Mouse (Mus musculus): Measurements from ENCODE around the gene Tpbg. TPM values are rescaled to one million over a fixed set of nuclear protein-coding genes. Genes with fewer than 3 reads are reported as not detected.

Tpbg gene
- total RNA-seq, 2 experiments from 2014 or later: 2.7 to 4.7 TPM

Other genes starting within 250 kb of the Tpbg start
- 10 to 100 TPM; 39.0 to 60.8 TPM for gene Ibtk, start 93.0 kb upstream of the Tpbg start, total RNA-seq (2021)